Mouse (Mus musculus): ENCODE measurements around the gene Sars. TPM values are rescaled to one million over a fixed set of nuclear protein-coding genes. Genes with fewer than 3 reads are reported as not detected.

Gene Sars
- polyA plus RNA-seq (2016; fragmentation: Nextera tagmentation; extraction: Ambion mirVana) = 132 and 139 TPM in 2 replicates

GRCm38 (mm10) chr3:108444698-108445365, at the start of gene Sars:
Gene Sars, minus strand, starts transcription at chr3:108445209.
- H3K27ac ChIP-seq (replicated peaks) = peak within 1 kb of the TSS; percentile 87
- under 1% methylated on average over 41 of the region's 41 CpGs for WGBS
- no peaks in the 10 kb centered on the region for H3K9me3 ChIP-seq
- peak; percentile 96 for DNase-seq (ENCODE audit: low spot score)
- H3K4me3 ChIP-seq = peak within 1 kb of the TSS; percentile 80
- no peaks in the 10 kb centered on the region for H3K27me3 ChIP-seq (replicated peaks; ENCODE audit: low read depth, poor library complexity, severe bottlenecking)
- H3K36me3 ChIP-seq (replicated peaks) = peaks cover 24% of the 10 kb centered on the region
- peaks cover 27% of the 10 kb centered on the region for H3K4me1 ChIP-seq

GRCm38 (mm10) chr3:108489968-108490367, 45.0 kb upstream of the Sars start:
- H3K27ac ChIP-seq (replicated peaks) = no peak overlapping the region
- no peaks in the 10 kb centered on the region for H3K27me3 ChIP-seq (replicated peaks; ENCODE audit: low read depth, poor library complexity, severe bottlenecking)
- H3K4me3 ChIP-seq = no peak overlapping the region
- DNase-seq (ENCODE audit: low spot score) = no peak
- 43% methylated on average over 3 of the region's 3 CpGs for WGBS
- peaks cover 8% of the 10 kb centered on the region; the same call in 1 of the 2 replicates for H3K4me1 ChIP-seq
- no peaks in the 10 kb centered on the region for H3K36me3 ChIP-seq (replicated peaks)
- no peaks in the 10 kb centered on the region for H3K9me3 ChIP-seq

- no peaks in the 10 kb centered on the region for H3K4me1 ChIP-seq
- no peak overlapping the region for H3K4me3 ChIP-seq
- 90% methylated on average over 4 of the region's 4 CpGs for WGBS
- no peaks in the 10 kb centered on the region for H3K9me3 ChIP-seq
- H3K36me3 ChIP-seq (replicated peaks) = no peaks in the 10 kb centered on the region
- no peaks in the 10 kb centered on the region for H3K27me3 ChIP-seq (replicated peaks; ENCODE audit: low read depth, poor library complexity, severe bottlenecking)
- DNase-seq (ENCODE audit: low spot score) = no peak
- no peak overlapping the region for H3K27ac ChIP-seq (replicated peaks)
These were observed 39.7 kb upstream of the Sars start for GRCm38 (mm10) chr3:108484749-108485148.

GRCm38 (mm10) chr3:108478800-108479199, 33.8 kb upstream of the Sars start:
- no peaks in the 10 kb centered on the region for H3K27me3 ChIP-seq (replicated peaks; ENCODE audit: low read depth, poor library complexity, severe bottlenecking)
- WGBS = 84% methylated on average over 4 of the region's 4 CpGs
- no peak overlapping the region for H3K4me3 ChIP-seq
- H3K36me3 ChIP-seq (replicated peaks) = no peaks in the 10 kb centered on the region
- DNase-seq (ENCODE audit: low spot score) = no peak
- H3K4me1 ChIP-seq = peaks cover 7% of the 10 kb centered on the region
- H3K9me3 ChIP-seq = no peaks in the 10 kb centered on the region
- H3K27ac ChIP-seq (replicated peaks) = no peak overlapping the region

- Histone ChIP-seq H3K36me3 (replicated peaks) (no peaks in the 10 kb centered on the region), H3K4me1 (peaks cover 11% of the 10 kb centered on the region), H3K4me3 (no peak overlapping the region), H3K27ac (replicated peaks) (no peak overlapping the region), H3K9me3 (no peaks in the 10 kb centered on the region), H3K27me3 (replicated peaks; ENCODE audit: low read depth, poor library complexity, severe bottlenecking) (no peaks in the 10 kb centered on the region)
- DNase-seq (ENCODE audit: low spot score) = no peak
- WGBS = 62% methylated on average over 14 of the region's 14 CpGs
These were observed 32.0 kb upstream of the Sars start for GRCm38 (mm10) chr3:108476761-108477619.

GRCm38 (mm10) chr3:108475496-108475895, 30.5 kb upstream of the Sars start:
- H3K4me1 ChIP-seq = peaks cover 11% of the 10 kb centered on the region
- no peak overlapping the region for H3K4me3 ChIP-seq
- WGBS = 82% methylated on average over 5 of the region's 5 CpGs
- no peak overlapping the region for H3K27ac ChIP-seq (replicated peaks)
- H3K9me3 ChIP-seq = no peaks in the 10 kb centered on the region
- DNase-seq (ENCODE audit: low spot score) = no peak
- no peaks in the 10 kb centered on the region for H3K36me3 ChIP-seq (replicated peaks)
- no peaks in the 10 kb centered on the region for H3K27me3 ChIP-seq (replicated peaks; ENCODE audit: low read depth, poor library complexity, severe bottlenecking)

- Histone ChIP-seq H3K4me1 (peaks cover 11% of the 10 kb centered on the region), H3K4me3 (no peak overlapping the region), H3K9me3 (no peaks in the 10 kb centered on the region), H3K36me3 (replicated peaks) (no peaks in the 10 kb centered on the region), H3K27ac (replicated peaks) (no peak overlapping the region), H3K27me3 (replicated peaks; ENCODE audit: low read depth, poor library complexity, severe bottlenecking) (no peaks in the 10 kb centered on the region)
- 96% methylated on average over 7 of the region's 7 CpGs for WGBS
- DNase-seq (ENCODE audit: low spot score) = no peak
These were observed 30.0 kb upstream of the Sars start for GRCm38 (mm10) chr3:108474969-108475368.

- Histone ChIP-seq H3K27ac (replicated peaks) (no peak overlapping the region), H3K36me3 (replicated peaks) (no peaks in the 10 kb centered on the region), H3K9me3 (no peaks in the 10 kb centered on the region), H3K27me3 (replicated peaks; ENCODE audit: low read depth, poor library complexity, severe bottlenecking) (no peaks in the 10 kb centered on the region), H3K4me3 (no peak overlapping the region), H3K4me1 (peaks cover 13% of the 10 kb centered on the region)
- 74% methylated on average over 8 of the region's 8 CpGs for WGBS
- no peak for DNase-seq (ENCODE audit: low spot score)
These were observed 22.8 kb upstream of the Sars start for GRCm38 (mm10) chr3:108467760-108468159.

GRCm38 (mm10) chr3:108466425-108466824, 21.4 kb upstream of the Sars start:
- Histone ChIP-seq H3K4me3 (no peak overlapping the region), H3K4me1 (peaks cover 10% of the 10 kb centered on the region), H3K36me3 (replicated peaks) (no peaks in the 10 kb centered on the region), H3K27ac (replicated peaks) (no peak overlapping the region), H3K9me3 (no peaks in the 10 kb centered on the region), H3K27me3 (replicated peaks; ENCODE audit: low read depth, poor library complexity, severe bottlenecking) (no peaks in the 10 kb centered on the region)
- DNase-seq (ENCODE audit: low spot score) = peak; percentile 39
- WGBS = 93% methylated on average over 6 of the region's 6 CpGs

- H3K27me3 ChIP-seq (replicated peaks; ENCODE audit: low read depth, poor library complexity, severe bottlenecking) = peaks cover 6% of the 10 kb centered on the region; the same call in 1 of the 2 replicates
- 46% methylated on average over 10 of the region's 10 CpGs for WGBS
- H3K4me1 ChIP-seq = peaks cover 3% of the 10 kb centered on the region; the same call in 1 of the 2 replicates
- no peak overlapping the region for H3K27ac ChIP-seq (replicated peaks)
- no peak for DNase-seq (ENCODE audit: low spot score)
- no peak overlapping the region for H3K4me3 ChIP-seq
- H3K36me3 ChIP-seq (replicated peaks) = no peaks in the 10 kb centered on the region
- no peaks in the 10 kb centered on the region for H3K9me3 ChIP-seq
These were observed 13.9 kb upstream of the Sars start for GRCm38 (mm10) chr3:108458866-108459265.

- Histone ChIP-seq H3K36me3 (replicated peaks) (no peaks in the 10 kb centered on the region), H3K9me3 (no peaks in the 10 kb centered on the region), H3K4me3 (no peak overlapping the region), H3K4me1 (peaks cover 3% of the 10 kb centered on the region; the same call in 1 of the 2 replicates), H3K27me3 (replicated peaks; ENCODE audit: low read depth, poor library complexity, severe bottlenecking) (peaks cover 6% of the 10 kb centered on the region; the same call in 1 of the 2 replicates), H3K27ac (replicated peaks) (no peak overlapping the region)
- no peak for DNase-seq (ENCODE audit: low spot score)
- WGBS = 56% methylated on average over 14 of the region's 14 CpGs
These were observed 13.4 kb upstream of the Sars start for GRCm38 (mm10) chr3:108458380-108458779.

GRCm38 (mm10) chr3:108454172-108454571, 9.2 kb upstream of the Sars start:
- H3K4me3 ChIP-seq = no peak overlapping the region
- peaks cover 3% of the 10 kb centered on the region; the same call in 1 of the 2 replicates for H3K4me1 ChIP-seq
- WGBS = 71% methylated on average over 1 of the region's 1 CpGs
- no peaks in the 10 kb centered on the region for H3K9me3 ChIP-seq
- no peaks in the 10 kb centered on the region for H3K27me3 ChIP-seq (replicated peaks; ENCODE audit: low read depth, poor library complexity, severe bottlenecking)
- H3K36me3 ChIP-seq (replicated peaks) = no peaks in the 10 kb centered on the region
- DNase-seq (ENCODE audit: low spot score) = no peak
- no peak overlapping the region for H3K27ac ChIP-seq (replicated peaks)

GRCm38 (mm10) chr3:108451969-108452368, 7.0 kb upstream of the Sars start:
- Histone ChIP-seq H3K27me3 (replicated peaks; ENCODE audit: low read depth, poor library complexity, severe bottlenecking) (no peaks in the 10 kb centered on the region), H3K4me3 (no peak overlapping the region), H3K9me3 (no peaks in the 10 kb centered on the region), H3K4me1 (no peaks in the 10 kb centered on the region), H3K36me3 (replicated peaks) (no peaks in the 10 kb centered on the region), H3K27ac (replicated peaks) (no peak overlapping the region)
- WGBS = 82% methylated on average over 2 of the region's 2 CpGs
- no peak for DNase-seq (ENCODE audit: low spot score)

Measured in embryonic facial prominence, embryonic 10.5 days (tissue).